Mouse (Mus musculus) gastrocnemius, adult 2 months (tissue): Measurements from ENCODE around the gene Zer1. TPM values are rescaled to one million over a fixed set of nuclear protein-coding genes. Genes with fewer than 3 reads are reported as not detected.
"Not testable (repeated sequence)": the region's sequence is repeated elsewhere in the genome, so short reads cannot be mapped to it uniquely, and the experiment has no call there.

Source experiments
- DNase-seq: peaks from one replicate; pipeline ENCODE4 v3.0.0; 2022
- H3K27ac ChIP-seq: fragments of 200-600 bp; 2 replicates; pipeline ENCODE4 v1.8.1; 2022; ENCODE audit warnings: mild to moderate bottlenecking
- H3K4me3 ChIP-seq: fragments of 200-600 bp; 2 replicates; pipeline ENCODE4 v1.8.1; 2022; ENCODE audit warnings: mild to moderate bottlenecking, moderate library complexity
- CTCF ChIP-seq: fragments of 200-600 bp; IDR thresholded peaks from 2 replicates; pipeline ENCODE4 v1.8.1; 2022; ENCODE audit warnings: antibody characterized with exemption, mild to moderate bottlenecking, moderate library complexity
- intact Hi-C: fragments of 180-260 bp; cut with DNase I; formaldehyde crosslinking; loops from one replicate; pipeline ENCODE4 v1.15.1; 2025
- total RNA-seq, 2 experiments: library from RNA; stranded (reverse); gene quantifications; 2 replicates each; pipeline ENCODE4 v1.2.3; 2021

Zer1 gene
- total RNA-seq, 2 experiments from 2014 or later: 23.1 to 25.2 TPM

- no peak for DNase-seq
- no peak overlapping the region for H3K27ac ChIP-seq
- no peak for TF ChIP-seq CTCF
- intact Hi-C loops: no loop called here
- no peak overlapping the region for H3K4me3 ChIP-seq
These were observed 12.1 kb upstream of the Zer1 start for GRCm38 (mm10) chr2:30136458-30136857.

- TF ChIP-seq CTCF: no peak
- peak overlapping the region; percentile 90 for H3K4me3 ChIP-seq
- H3K27ac ChIP-seq: peak overlapping the region; percentile 98
- DNase-seq: no peak
- intact Hi-C loops: no loop called here
These were observed 10.7 kb upstream of the Zer1 start for GRCm38 (mm10) chr2:30134928-30135620.

- TF ChIP-seq CTCF: no peak
- intact Hi-C loops: no loop called here
- Histone ChIP-seq H3K4me3 (peak overlapping the region; percentile 90), H3K27ac (peak overlapping the region; percentile 98)
- no peak for DNase-seq
These were observed 10.0 kb upstream of the Zer1 start for GRCm38 (mm10) chr2:30134378-30134711.

DNA sequence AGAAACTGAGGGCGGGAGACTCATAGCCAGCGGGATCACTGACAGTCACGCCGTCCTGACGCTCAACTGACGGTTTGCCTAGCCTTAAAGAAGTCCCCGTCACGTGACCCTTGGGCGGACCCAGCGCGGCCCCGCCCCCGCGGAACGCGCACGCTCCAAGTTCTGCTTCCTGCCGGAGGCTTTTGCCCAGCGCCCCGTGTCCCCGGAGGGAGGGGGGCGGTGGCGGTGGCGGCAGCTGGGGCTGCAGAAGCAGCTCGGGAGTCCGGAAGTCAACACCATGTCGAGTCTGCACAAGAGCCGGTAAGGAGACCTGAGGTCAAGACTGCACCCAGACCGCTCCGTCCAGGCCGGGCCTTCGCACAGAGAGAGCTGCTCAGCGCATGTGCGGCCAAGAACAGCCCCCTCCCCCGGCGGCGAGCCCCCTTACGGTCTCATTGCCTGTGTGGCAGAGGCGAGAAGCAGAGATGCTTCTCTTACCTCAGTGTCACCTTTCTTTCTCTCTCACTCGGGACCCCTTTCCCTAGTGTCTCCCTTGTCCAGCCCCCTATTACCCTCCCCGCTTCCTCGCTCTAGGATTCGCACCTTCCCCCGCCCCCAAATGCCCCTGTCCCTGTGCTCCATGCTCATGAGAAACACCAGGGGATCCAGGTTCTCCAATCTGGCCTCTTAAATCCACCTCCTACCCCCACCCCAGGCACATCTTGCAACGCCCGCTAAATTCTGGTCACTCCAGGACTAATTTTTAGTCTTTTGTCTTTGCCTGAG lies 9.4 kb upstream of the Zer1 start, which contains the start of gene Tbc1d13:
Gene Tbc1d13, plus strand, starts transcription at position 134 of the 765 bp plus-strand sequence.
- Histone ChIP-seq H3K4me3 (peak within 1 kb of the TSS; percentile 90), H3K27ac (peak within 1 kb of the TSS; percentile 98)
- intact Hi-C loops: no loop called here
- DNase-seq: peak; percentile 99
- TF ChIP-seq CTCF: no peak

DNA sequence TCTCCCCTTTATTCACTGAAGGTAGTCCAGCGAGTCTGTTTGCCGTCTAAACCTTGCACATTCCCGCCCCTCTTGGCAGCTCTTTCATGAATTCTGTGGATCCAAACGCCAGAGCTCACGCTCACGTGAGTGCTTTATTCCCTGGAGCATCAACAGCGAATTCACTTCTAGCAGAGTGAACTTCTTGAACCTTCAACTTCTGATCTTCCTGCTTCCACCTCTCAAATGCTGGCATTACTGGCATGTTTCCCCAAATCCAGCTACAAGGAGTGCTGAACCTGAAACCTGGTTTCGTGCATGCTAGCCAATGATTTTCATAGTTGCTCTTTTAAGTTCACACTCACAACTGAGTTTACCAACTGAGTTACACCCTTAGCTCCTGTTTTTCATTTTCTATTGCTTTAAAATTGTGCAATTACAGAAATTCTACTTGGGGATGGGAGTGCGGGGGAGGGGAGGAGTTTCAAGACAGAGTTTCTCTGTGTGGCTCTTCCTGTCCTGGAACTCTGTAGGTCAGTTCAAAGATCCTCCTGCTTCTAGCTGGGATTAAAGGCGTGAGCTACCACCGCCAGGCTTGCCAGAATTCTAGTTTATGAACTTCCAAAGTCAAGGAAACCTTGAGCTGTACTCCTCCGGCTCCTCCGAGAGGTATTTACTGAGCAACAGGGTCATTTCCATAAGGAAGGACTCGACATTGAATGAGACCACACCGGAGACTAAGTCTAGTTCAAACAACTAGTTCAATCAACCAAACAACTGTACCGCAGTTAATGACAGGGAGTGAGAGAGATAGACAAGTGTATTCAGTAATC lies 8.6 kb upstream of the Zer1 start:
- H3K27ac ChIP-seq: peak overlapping the region; percentile 98
- TF ChIP-seq CTCF: no peak
- peak; percentile 52 for DNase-seq
- intact Hi-C loops: no loop called here
- H3K4me3 ChIP-seq: peak overlapping the region; percentile 90

DNA sequence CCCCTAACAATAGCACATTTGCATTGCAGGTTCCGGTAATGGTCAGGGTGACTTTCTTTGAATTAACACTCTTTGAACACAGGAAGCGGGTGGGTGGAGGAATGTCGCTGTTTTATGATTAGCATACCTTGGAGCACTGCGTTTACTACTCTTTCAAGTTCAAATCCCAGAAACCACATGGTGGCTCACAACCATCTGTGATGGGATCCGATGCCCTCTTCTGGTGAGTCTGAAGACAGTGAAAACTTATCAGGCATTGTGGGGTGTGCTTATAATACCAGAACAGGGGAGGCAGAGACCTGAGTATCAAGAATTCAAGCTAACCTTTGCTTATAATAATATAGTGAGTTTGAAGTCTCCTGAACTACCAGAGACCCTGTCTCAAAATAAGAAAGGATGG lies 6.9 kb upstream of the Zer1 start:
- intact Hi-C loops, H3K27ac ChIP-seq, DNase-seq, H3K4me3 ChIP-seq: not testable (repeated sequence)

DNA sequence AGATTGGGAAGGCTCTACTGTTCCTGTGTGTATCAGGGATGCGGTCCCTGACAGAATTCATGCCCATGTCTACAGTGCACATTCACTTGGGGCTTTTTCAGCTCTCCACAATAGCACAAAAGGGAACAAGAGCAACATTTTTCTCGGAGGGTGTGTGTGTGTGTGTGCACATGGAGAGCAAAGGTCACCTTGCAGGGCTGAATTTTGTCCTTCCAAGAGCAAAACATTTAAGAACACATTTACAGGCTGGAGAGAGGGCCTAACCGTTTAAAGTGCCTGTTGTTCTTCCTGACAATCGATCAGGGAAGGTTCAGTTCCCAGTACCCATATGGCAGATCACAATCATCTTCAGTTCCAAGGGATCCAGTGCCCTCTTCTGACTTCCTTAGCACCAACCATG lies 5.8 kb upstream of the Zer1 start:
- intact Hi-C loops: no loop called here
- no peak for TF ChIP-seq CTCF
- DNase-seq: no peak
- H3K27ac ChIP-seq: no peak overlapping the region
- no peak overlapping the region for H3K4me3 ChIP-seq

GRCm38 (mm10) chr2:30128789-30129188 lies 4.4 kb upstream of the Zer1 start:
- no peak for DNase-seq
- Histone ChIP-seq H3K4me3 (no peak overlapping the region), H3K27ac (no peak overlapping the region)
- TF ChIP-seq CTCF: peak; percentile 86
- intact Hi-C loops: loop anchor here (1.0 kb wide), 1 partner anchor 34 kb away; no protein-coding TSS in a partner anchor

- DNase-seq: no peak
- intact Hi-C loops: loop anchor here (1.0 kb wide), 1 partner anchor 146 kb away; no protein-coding TSS in a partner anchor
- Histone ChIP-seq H3K27ac (peak overlapping the region; percentile 98), H3K4me3 (peak overlapping the region; percentile 80)
- TF ChIP-seq CTCF: no peak
These were observed 485 bp downstream of the Zer1 start for GRCm38 (mm10) chr2:30123729-30124471.

- H3K4me3 ChIP-seq: no peak overlapping the region
- H3K27ac ChIP-seq: no peak overlapping the region
- no peak for TF ChIP-seq CTCF
- intact Hi-C loops: no loop called here
- DNase-seq: no peak
These were observed 1.6 kb downstream of the Zer1 start for GRCm38 (mm10) chr2:30122766-30123165.

DNA sequence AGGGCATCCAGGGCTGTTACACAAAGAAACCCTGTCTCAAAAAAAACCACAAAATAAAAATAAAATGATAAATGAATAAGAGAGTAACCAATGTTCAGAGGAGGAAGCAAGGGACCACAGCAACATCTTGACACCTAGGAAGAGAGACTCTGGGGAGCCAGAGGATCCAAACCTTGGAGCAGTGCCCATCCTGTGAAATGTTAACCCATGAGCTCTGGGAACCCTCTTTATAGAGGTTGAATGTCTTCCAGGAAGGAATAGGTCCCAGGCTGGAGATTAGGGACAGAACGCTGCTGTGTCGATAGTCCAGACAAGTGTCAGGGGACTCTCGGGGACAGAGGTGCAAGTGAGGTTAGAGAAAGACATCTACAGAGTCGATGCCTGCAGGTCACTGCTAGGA lies 4.1 kb downstream of the Zer1 start:
- no peak for DNase-seq
- H3K27ac ChIP-seq: no peak overlapping the region
- intact Hi-C loops: no loop called here
- no peak overlapping the region for H3K4me3 ChIP-seq
- TF ChIP-seq CTCF: no peak

DNA sequence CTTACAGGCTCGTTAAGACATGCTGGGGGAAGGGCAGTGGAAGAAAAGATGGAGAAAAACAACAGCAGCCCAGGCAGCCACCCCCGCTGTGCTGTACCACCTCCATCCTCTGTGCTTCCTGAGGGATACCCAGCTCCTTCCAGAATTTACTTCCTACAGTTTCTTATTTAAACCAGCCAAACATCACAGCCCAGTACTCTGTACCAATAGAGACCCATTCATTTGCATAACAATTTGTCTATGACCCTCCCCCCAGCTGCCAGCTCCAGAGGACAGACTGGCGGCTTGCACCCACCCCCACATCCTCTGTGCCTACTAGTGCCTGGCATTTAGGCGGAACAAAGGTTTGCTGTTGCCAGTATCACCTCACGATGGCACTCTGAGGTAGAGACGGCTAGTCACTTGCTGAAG lies 4.7 kb downstream of the Zer1 start:
- DNase-seq: no peak
- intact Hi-C loops: no loop called here
- no peak for TF ChIP-seq CTCF
- no peak overlapping the region for H3K27ac ChIP-seq
- H3K4me3 ChIP-seq: no peak overlapping the region
